Mouse (Mus musculus) bone marrow macrophage, adult 2 months (primary cell): ENCODE results near the gene Tecpr2. TPM values are rescaled to one million over a fixed set of nuclear protein-coding genes. Genes with fewer than 3 reads are reported as not detected.

Experiments
- H3K27ac ChIP-seq: 2 replicates; pipeline ENCODE4 v1.5.1; 2012; ENCODE audit warnings: low read depth, low read length; ENCODE audit not compliant: insufficient read depth
- H3K4me1 ChIP-seq: 2 replicates; pipeline ENCODE4 v1.6.1; 2012; ENCODE audit warnings: low read length; ENCODE audit not compliant: control insufficient read depth, insufficient read depth
- H3K4me3 ChIP-seq: 2 replicates; pipeline ENCODE4 v1.5.1; 2012; ENCODE audit warnings: mild to moderate bottlenecking, low read length, moderate library complexity; ENCODE audit not compliant: insufficient read depth
- CTCF ChIP-seq: IDR thresholded peaks from 2 replicates; pipeline ENCODE4 v1.5.1; 2012; ENCODE audit warnings: low read depth, mild to moderate bottlenecking, low read length, moderate library complexity
- POLR2A ChIP-seq: IDR thresholded peaks from 2 replicates; pipeline ENCODE4 v1.6.1; 2012; ENCODE audit warnings: mild to moderate bottlenecking, low read depth, low read length, borderline replicate concordance
- polyA plus RNA-seq: library from polyadenylated mRNA; stranded (reverse); fragments of >200 nt; gene quantifications from 2 replicates; pipeline ENCODE4 v1.2.4, GENCODE M21; 2012; ENCODE audit not compliant: missing spikeins, insufficient read depth, insufficient read length

Tecpr2 gene
- polyA plus RNA-seq, 1 experiment = 6.8 TPM

DNA sequence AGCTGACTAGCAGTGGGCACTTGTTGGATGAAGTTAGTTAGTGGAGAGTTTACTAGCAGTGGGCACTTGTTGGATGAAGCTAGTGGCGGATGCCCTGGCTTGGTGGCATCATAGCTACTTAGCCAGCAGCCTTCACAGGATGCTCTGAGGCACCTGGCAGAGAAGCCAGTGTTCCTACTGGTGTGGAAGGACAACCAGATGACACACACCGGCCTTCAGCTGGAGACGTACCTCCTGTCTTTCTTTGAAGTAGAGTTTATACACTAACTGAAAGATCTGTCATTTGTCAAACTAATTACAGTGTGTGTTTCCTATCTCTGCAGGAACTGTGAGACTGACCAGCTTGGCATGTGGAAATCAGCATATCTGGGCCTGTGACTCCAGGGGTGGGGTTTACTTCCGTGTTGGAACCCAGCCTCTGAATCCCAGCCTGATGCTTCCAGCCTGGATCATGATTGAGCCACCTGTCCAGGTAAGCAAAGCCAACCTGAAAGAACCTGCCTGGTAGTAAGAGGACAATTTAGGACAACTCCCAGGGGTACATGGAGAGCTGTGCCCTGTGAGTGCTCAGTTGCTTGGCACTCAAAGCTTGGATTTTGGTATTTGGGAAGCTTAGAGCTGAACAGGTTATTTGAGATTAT, 65.4 kb downstream of the Tecpr2 start:
- no peak for TF ChIP-seq POLR2A
- TF ChIP-seq CTCF = no peak
- Histone ChIP-seq H3K4me1 (peaks cover 4% of the 10 kb centered on the region), H3K4me3 (no peak overlapping the region), H3K27ac (no peak overlapping the region)

DNA sequence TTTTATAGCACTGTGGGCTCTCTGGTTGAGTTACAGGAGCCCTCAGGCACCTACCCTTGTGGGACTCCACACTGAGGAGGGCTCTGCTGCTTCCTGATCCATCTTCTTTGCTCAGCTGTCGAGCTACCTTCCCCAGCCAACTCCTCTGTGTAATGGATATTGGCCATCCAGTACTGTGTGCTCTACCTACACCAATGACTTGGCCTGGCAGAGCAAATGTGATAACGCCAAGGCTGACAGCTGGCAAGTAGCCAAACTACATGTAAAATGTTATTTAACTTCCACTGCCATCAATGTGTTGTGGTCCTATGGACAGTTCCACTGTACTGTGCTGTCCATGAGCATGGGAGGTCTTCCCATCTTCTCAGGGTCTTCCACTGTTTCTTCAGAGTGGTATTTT, 72.9 kb downstream of the Tecpr2 start:
- Histone ChIP-seq H3K27ac (no peak overlapping the region), H3K4me1 (peaks cover 4% of the 10 kb centered on the region; the same call in 1 of the 2 replicates), H3K4me3 (no peak overlapping the region)
- no peak for TF ChIP-seq POLR2A
- TF ChIP-seq CTCF = no peak

GRCm38 (mm10) chr12:110965500-110965899, 76.4 kb downstream of the Tecpr2 start:
- Histone ChIP-seq H3K4me3 (no peak overlapping the region), H3K27ac (no peak overlapping the region), H3K4me1 (0 out of 2 replicates have a peak, but pooled peaks cover 2% of the 10 kb centered on the region)
- TF ChIP-seq POLR2A = no peak
- TF ChIP-seq CTCF = no peak

- TF ChIP-seq CTCF (no peak), POLR2A (no peak)
- 0 out of 2 replicates have a peak, but pooled peaks cover 2% of the 10 kb centered on the region for H3K4me1 ChIP-seq
- no peak overlapping the region for H3K27ac ChIP-seq
- no peak overlapping the region for H3K4me3 ChIP-seq
Observed at GRCm38 (mm10) chr12:110966079-110966478, 77.0 kb downstream of the Tecpr2 start.

GRCm38 (mm10) chr12:110967146-110967545, 78.1 kb downstream of the Tecpr2 start:
- TF ChIP-seq POLR2A = no peak
- no peak for TF ChIP-seq CTCF
- H3K4me3 ChIP-seq = no peak overlapping the region
- no peak overlapping the region for H3K27ac ChIP-seq
- H3K4me1 ChIP-seq = 0 out of 2 replicates have a peak, but pooled peaks cover 2% of the 10 kb centered on the region

- TF ChIP-seq POLR2A = no peak
- no peak for TF ChIP-seq CTCF
- Histone ChIP-seq H3K27ac (no peak overlapping the region), H3K4me3 (no peak overlapping the region), H3K4me1 (peaks cover 11% of the 10 kb centered on the region)
Observed at GRCm38 (mm10) chr12:110970408-110970807, 81.3 kb downstream of the Tecpr2 start.

DNA sequence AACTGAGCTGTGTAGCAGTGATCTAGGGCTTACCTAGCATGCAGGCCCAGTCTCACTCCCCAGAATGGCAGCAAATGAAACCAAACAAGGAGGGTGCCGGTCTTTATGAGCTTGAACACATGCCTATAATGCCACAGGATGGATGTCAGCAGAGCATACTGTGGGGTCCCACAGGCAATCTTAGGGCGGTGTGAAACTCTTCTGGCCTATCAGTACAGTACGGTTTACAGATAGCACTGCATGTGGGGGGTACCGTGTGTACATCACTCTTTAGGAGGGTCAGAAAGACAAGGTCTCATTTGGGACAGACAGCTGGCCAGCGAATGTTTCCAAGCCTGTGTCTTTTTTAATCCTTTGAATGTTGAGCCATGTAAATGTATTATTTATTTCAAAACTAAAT, 82.9 kb downstream of the Tecpr2 start:
- peaks cover 11% of the 10 kb centered on the region for H3K4me1 ChIP-seq
- H3K4me3 ChIP-seq = no peak overlapping the region
- no peak for TF ChIP-seq POLR2A
- no peak for TF ChIP-seq CTCF
- H3K27ac ChIP-seq = no peak overlapping the region

- Histone ChIP-seq H3K4me3 (no peak overlapping the region), H3K4me1 (peaks cover 11% of the 10 kb centered on the region), H3K27ac (no peak overlapping the region)
- TF ChIP-seq POLR2A (no peak), CTCF (no peak)
Observed at GRCm38 (mm10) chr12:110973829-110974228, 84.8 kb downstream of the Tecpr2 start.

GRCm38 (mm10) chr12:110974295-110974694, 85.2 kb downstream of the Tecpr2 start:
- Histone ChIP-seq H3K4me1 (peaks cover 12% of the 10 kb centered on the region), H3K27ac (no peak overlapping the region), H3K4me3 (no peak overlapping the region)
- TF ChIP-seq POLR2A = no peak
- no peak for TF ChIP-seq CTCF

GRCm38 (mm10) chr12:110974726-110975125, 85.7 kb downstream of the Tecpr2 start:
- no peak overlapping the region for H3K4me3 ChIP-seq

DNA sequence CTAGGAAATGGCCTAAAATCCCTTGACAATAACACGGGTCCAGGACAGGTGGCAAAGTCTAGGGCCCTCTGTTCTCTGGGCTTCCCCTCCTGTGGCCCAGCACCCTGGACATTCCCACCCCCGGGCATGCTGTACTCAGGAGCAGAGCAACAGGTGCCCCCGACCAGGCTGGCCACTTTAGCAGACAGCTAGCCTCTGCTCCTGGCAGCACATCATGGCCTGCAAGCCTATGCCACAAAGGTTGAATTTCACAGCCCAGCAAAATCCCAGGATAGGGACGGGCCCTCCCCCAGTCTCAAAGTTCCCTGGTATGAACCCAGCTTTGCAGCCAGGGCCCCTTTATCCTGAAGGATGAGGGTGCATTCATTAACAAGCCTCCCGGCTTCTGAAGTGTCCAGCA, 86.3 kb downstream of the Tecpr2 start:
- H3K4me1 ChIP-seq = peaks cover 15% of the 10 kb centered on the region
- TF ChIP-seq CTCF (no peak), POLR2A (no peak)
- H3K4me3 ChIP-seq = no peak overlapping the region
- H3K27ac ChIP-seq = no peak overlapping the region

More at GRCm38 (mm10) chr12:110974726-110975125, 85.7 kb downstream of the Tecpr2 start:
- Histone ChIP-seq H3K27ac (no peak overlapping the region), H3K4me1 (peaks cover 15% of the 10 kb centered on the region)
- TF ChIP-seq CTCF = no peak
- TF ChIP-seq POLR2A = no peak
